Mouse (Mus musculus): ENCODE results near the gene Runx3. TPM values are rescaled to one million over a fixed set of nuclear protein-coding genes. Genes with fewer than 3 reads are reported as not detected.

The Runx3 gene
- polyA plus RNA-seq, 1 experiment from 2014 or later: 0.17 TPM

DNA sequence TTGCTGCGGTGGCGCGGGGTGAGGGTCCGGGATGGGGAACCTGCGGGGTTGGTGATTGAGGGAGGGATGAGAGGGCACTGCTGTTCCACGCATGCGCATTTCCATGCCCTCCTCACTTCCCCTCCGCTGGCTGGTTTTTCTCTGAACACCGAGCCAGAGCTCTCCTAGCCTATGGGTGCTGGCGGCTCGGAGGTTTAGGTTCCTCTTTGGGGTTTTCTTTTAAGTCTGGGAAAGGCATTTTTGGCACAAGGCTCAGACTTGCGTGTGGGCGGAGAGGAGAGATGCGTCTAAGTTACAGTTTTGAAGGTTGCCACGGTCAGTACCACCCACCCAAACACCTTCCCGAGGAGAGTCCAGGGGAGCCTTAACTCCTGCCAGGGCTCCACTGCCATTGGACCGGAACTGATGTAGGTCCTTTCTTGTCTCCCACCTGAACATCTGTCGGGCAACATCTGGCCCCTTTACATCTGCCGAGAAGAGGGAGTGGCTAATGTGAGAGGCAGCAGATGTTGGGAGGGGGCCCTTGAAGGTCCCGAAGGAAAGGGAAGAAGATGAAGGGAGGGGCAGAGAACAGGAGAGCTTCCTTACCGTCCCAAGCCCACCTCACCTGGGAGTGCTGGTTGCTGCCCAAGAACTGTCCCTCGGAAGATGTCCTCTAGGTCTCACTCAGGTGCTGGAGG lies 8.5 kb downstream of the Runx3 start:
- H3K9ac ChIP-seq (ENCODE audit: low read depth, low read length): no peak overlapping the region
- H3K27ac ChIP-seq (ENCODE audit: low read depth, low read length): no peak overlapping the region
- no peaks in the 10 kb centered on the region for H3K4me1 ChIP-seq (replicated peaks; ENCODE audit: control insufficient read depth, insufficient read depth, low read length)
- H3K27me3 ChIP-seq (replicated peaks; ENCODE audit: control insufficient read depth, insufficient read depth, low read length): peaks cover 15% of the 10 kb centered on the region; the same call in 1 of the 2 replicates
- no peak for TF ChIP-seq CTCF (IDR thresholded peaks at IDR 0.05; ENCODE audit: low read depth)
- no peak for ATAC-seq
- H3K36me3 ChIP-seq (ENCODE audit: control insufficient read depth, insufficient read depth): no peaks in the 10 kb centered on the region
- H3K4me2 ChIP-seq (replicated peaks; ENCODE audit: low read depth): peak overlapping the region; percentile 25; the same call in 1 of the 2 replicates
- no peaks in the 10 kb centered on the region for H3K9me3 ChIP-seq (ENCODE audit: control insufficient read depth)
- H3K4me3 ChIP-seq (ENCODE audit: low read depth, low read length): 0 out of 2 replicates have a peak overlapping the region, but pooled peaks have one; percentile 0
- 20% methylated on average over 22 of the region's 22 CpGs for WGBS

GRCm38 (mm10) chr4:135130156-135130555 lies 9.7 kb downstream of the Runx3 start:
- H3K4me3 ChIP-seq (ENCODE audit: low read depth, low read length): no peak overlapping the region
- TF ChIP-seq CTCF (IDR thresholded peaks at IDR 0.05; ENCODE audit: low read depth): no peak
- H3K27me3 ChIP-seq (replicated peaks; ENCODE audit: control insufficient read depth, insufficient read depth, low read length): peaks cover 15% of the 10 kb centered on the region; the same call in 1 of the 2 replicates
- WGBS: 77% methylated on average over 6 of the region's 6 CpGs
- no peak overlapping the region for H3K9ac ChIP-seq (ENCODE audit: low read depth, low read length)
- no peaks in the 10 kb centered on the region for H3K4me1 ChIP-seq (replicated peaks; ENCODE audit: control insufficient read depth, insufficient read depth, low read length)
- no peaks in the 10 kb centered on the region for H3K9me3 ChIP-seq (ENCODE audit: control insufficient read depth)
- no peak overlapping the region for H3K4me2 ChIP-seq (replicated peaks; ENCODE audit: low read depth)
- H3K36me3 ChIP-seq (ENCODE audit: control insufficient read depth, insufficient read depth): no peaks in the 10 kb centered on the region
- no peak overlapping the region for H3K27ac ChIP-seq (ENCODE audit: low read depth, low read length)
- no peak for ATAC-seq

- no peak for TF ChIP-seq CTCF (IDR thresholded peaks at IDR 0.05; ENCODE audit: low read depth)
- no peak overlapping the region for H3K27ac ChIP-seq (ENCODE audit: low read depth, low read length)
Measured at GRCm38 (mm10) chr4:135131145-135131544, 10.7 kb downstream of the Runx3 start.

GRCm38 (mm10) chr4:135132797-135133196 lies 12.3 kb downstream of the Runx3 start:
- Histone ChIP-seq H3K9ac (ENCODE audit: low read depth, low read length) (no peak overlapping the region), H3K36me3 (ENCODE audit: control insufficient read depth, insufficient read depth) (no peaks in the 10 kb centered on the region), H3K27ac (ENCODE audit: low read depth, low read length) (no peak overlapping the region), H3K9me3 (ENCODE audit: control insufficient read depth) (no peaks in the 10 kb centered on the region), H3K4me2 (replicated peaks; ENCODE audit: low read depth) (no peak overlapping the region), H3K4me1 (replicated peaks; ENCODE audit: control insufficient read depth, insufficient read depth, low read length) (no peaks in the 10 kb centered on the region), H3K27me3 (replicated peaks; ENCODE audit: control insufficient read depth, insufficient read depth, low read length) (peaks cover 15% of the 10 kb centered on the region; the same call in 1 of the 2 replicates), H3K4me3 (ENCODE audit: low read depth, low read length) (no peak overlapping the region)
- no peak for TF ChIP-seq CTCF (IDR thresholded peaks at IDR 0.05; ENCODE audit: low read depth)
- WGBS: 80% methylated on average over 12 of the region's 12 CpGs
- ATAC-seq: no peak

More at GRCm38 (mm10) chr4:135131145-135131544, 10.7 kb downstream of the Runx3 start:
- Histone ChIP-seq H3K9me3 (ENCODE audit: control insufficient read depth) (no peaks in the 10 kb centered on the region), H3K4me2 (replicated peaks; ENCODE audit: low read depth) (no peak overlapping the region), H3K4me3 (ENCODE audit: low read depth, low read length) (no peak overlapping the region), H3K36me3 (ENCODE audit: control insufficient read depth, insufficient read depth) (no peaks in the 10 kb centered on the region), H3K27me3 (replicated peaks; ENCODE audit: control insufficient read depth, insufficient read depth, low read length) (peaks cover 15% of the 10 kb centered on the region; the same call in 1 of the 2 replicates), H3K9ac (ENCODE audit: low read depth, low read length) (no peak overlapping the region), H3K4me1 (replicated peaks; ENCODE audit: control insufficient read depth, insufficient read depth, low read length) (no peaks in the 10 kb centered on the region)
- WGBS: 88% methylated on average over 6 of the region's 6 CpGs
- ATAC-seq: no peak

- Histone ChIP-seq H3K27ac (ENCODE audit: low read depth, low read length) (no peak overlapping the region), H3K27me3 (replicated peaks; ENCODE audit: control insufficient read depth, insufficient read depth, low read length) (peaks cover 9% of the 10 kb centered on the region; the same call in 1 of the 2 replicates), H3K9ac (ENCODE audit: low read depth, low read length) (no peak overlapping the region), H3K9me3 (ENCODE audit: control insufficient read depth) (no peaks in the 10 kb centered on the region), H3K36me3 (ENCODE audit: control insufficient read depth, insufficient read depth) (no peaks in the 10 kb centered on the region), H3K4me1 (replicated peaks; ENCODE audit: control insufficient read depth, insufficient read depth, low read length) (no peaks in the 10 kb centered on the region), H3K4me2 (replicated peaks; ENCODE audit: low read depth) (no peak overlapping the region), H3K4me3 (ENCODE audit: low read depth, low read length) (no peak overlapping the region)
- ATAC-seq: no peak
- no peak for TF ChIP-seq CTCF (IDR thresholded peaks at IDR 0.05; ENCODE audit: low read depth)
- 38% methylated on average over 4 of the region's 4 CpGs for WGBS
Measured at GRCm38 (mm10) chr4:135133711-135134110, 13.3 kb downstream of the Runx3 start.

DNA sequence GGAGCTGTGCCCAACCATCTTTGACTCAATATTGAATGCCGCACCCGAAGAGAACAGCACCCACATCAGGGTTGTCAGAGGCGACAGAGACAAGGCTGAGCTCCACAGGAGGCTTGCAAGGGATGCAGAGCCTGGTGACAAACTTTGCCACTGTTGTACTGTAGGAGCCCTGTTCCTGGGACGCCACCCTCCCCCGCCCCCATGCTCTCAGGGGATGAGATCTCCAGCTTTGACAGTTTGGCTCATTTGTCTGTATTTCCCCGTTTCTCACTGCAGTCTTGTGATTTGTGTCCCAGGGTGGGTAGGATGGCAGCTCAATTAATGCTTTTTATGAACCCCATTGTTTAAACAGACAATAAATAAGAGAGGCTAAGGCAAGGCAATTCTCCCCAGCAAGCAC lies 14.9 kb downstream of the Runx3 start:
- Histone ChIP-seq H3K4me3 (ENCODE audit: low read depth, low read length) (no peak overlapping the region), H3K9ac (ENCODE audit: low read depth, low read length) (no peak overlapping the region), H3K4me2 (replicated peaks; ENCODE audit: low read depth) (no peak overlapping the region), H3K27me3 (replicated peaks; ENCODE audit: control insufficient read depth, insufficient read depth, low read length) (peaks cover 17% of the 10 kb centered on the region), H3K9me3 (ENCODE audit: control insufficient read depth) (no peaks in the 10 kb centered on the region), H3K36me3 (ENCODE audit: control insufficient read depth, insufficient read depth) (no peaks in the 10 kb centered on the region), H3K4me1 (replicated peaks; ENCODE audit: control insufficient read depth, insufficient read depth, low read length) (no peaks in the 10 kb centered on the region), H3K27ac (ENCODE audit: low read depth, low read length) (no peak overlapping the region)
- no peak for ATAC-seq
- 72% methylated on average over 6 of the region's 6 CpGs for WGBS
- no peak for TF ChIP-seq CTCF (IDR thresholded peaks at IDR 0.05; ENCODE audit: low read depth)
